Mouse (Mus musculus) layer of hippocampus, postnatal 25 days (tissue): ENCODE data around the gene B3gnt8. TPM values are rescaled to one million over a fixed set of nuclear protein-coding genes. Genes with fewer than 3 reads are reported as not detected.

ENCODE experiments used
- DNase-seq, 2 experiments: peaks; one replicate each; pipeline ENCODE4 v3.0.0; 2022; ENCODE audit warnings: mixed read lengths in 2 of 2, low spot score in 1 of 2; ENCODE audit errors: extremely low spot score in 1 of 2
- total RNA-seq, 2 experiments: library from RNA; stranded (reverse); gene quantifications; 2 replicates each; pipeline ENCODE4 v1.2.3; 2021

B3gnt8 gene
- total RNA-seq, 2 experiments from 2014 or later: 2.0 to 2.3 TPM

- DNase-seq: no peak
These were observed 58.2 kb downstream of the B3gnt8 start for GRCm38 (mm10) chr7:25684659-25685058.

Other genes with a start within 250 kb of the B3gnt8 start
- 1 to 10 TPM; 7.0 to 7.8 TPM for gene Lipe, start 227.9 kb upstream of the B3gnt8 start, total RNA-seq
- not detected for gene Cxcl17, start 213.8 kb upstream of the B3gnt8 start, total RNA-seq
- gene Ceacam1, start 149.1 kb upstream of the B3gnt8 start, total RNA-seq: 1 to 10 TPM; 3.1 TPM
- under 1 TPM; 0.27 to 0.28 TPM for gene Ceacam2, start 86.8 kb upstream of the B3gnt8 start, total RNA-seq
- gene Erich4, start 10.8 kb upstream of the B3gnt8 start, total RNA-seq: under 1 TPM in 1 of 2 experiments, not detected in 1; 0.39 TPM
- 10 to 100 TPM; 48.7 to 54.5 TPM for gene Dmac2, start 7.2 kb upstream of the B3gnt8 start, total RNA-seq
- gene Bckdha, start 32.3 kb downstream of the B3gnt8 start, total RNA-seq: 10 to 100 TPM; 40.1 to 45.5 TPM
- 10 to 100 TPM; 26.4 to 30.5 TPM for gene Exosc5, start 32.5 kb downstream of the B3gnt8 start, total RNA-seq
- 10 to 100 TPM; 12.7 to 16.5 TPM for gene Tmem91, start 48.5 kb downstream of the B3gnt8 start, total RNA-seq
- 10 to 100 TPM; 25.2 to 25.7 TPM for gene B9d2, start 54.1 kb downstream of the B3gnt8 start, total RNA-seq
- 1 to 10 TPM; 7.0 to 8.6 TPM for gene Tgfb1, start 60.3 kb downstream of the B3gnt8 start, total RNA-seq
- gene Ccdc97, start 92.4 kb downstream of the B3gnt8 start, total RNA-seq: 10 to 100 TPM; 54.6 to 58.5 TPM
- gene Hnrnpul1, start 128.1 kb downstream of the B3gnt8 start, total RNA-seq: 100 to 1,000 TPM; 103 to 114 TPM
- gene Axl, start 162.1 kb downstream of the B3gnt8 start, total RNA-seq: 10 to 100 TPM; 37.2 to 43.5 TPM
- gene Cyp2s1, start 190.3 kb downstream of the B3gnt8 start, total RNA-seq: 1 to 10 TPM; 1.2 to 1.3 TPM